Mouse (Mus musculus) heart, postnatal 0 days (tissue): ENCODE results near the gene Wdr60. TPM values are rescaled to one million over a fixed set of nuclear protein-coding genes. Genes with fewer than 3 reads are reported as not detected.

Source experiments
- ATAC-seq: fragments of 200-750 bp; cut with Nextera tagmentation; 2 replicates; pipeline ENCODE4 v1.8.0; 2017; ENCODE audit warnings: low read depth, moderate number of reproducible peaks, moderate library complexity; ENCODE audit not compliant: insufficient read depth
- DNase-seq: peaks from one replicate; pipeline ENCODE4 v3.0.0-alpha.2; 2016; ENCODE audit warnings: low spot score
- H3K27ac ChIP-seq: fragments of 300-500 bp; sonication (generic); 2 replicates; pipeline ENCODE4 v1.5.1; 2014; ENCODE audit warnings: low read depth, mild to moderate bottlenecking
- H3K27me3 ChIP-seq: fragments of 300-500 bp; sonication (generic); 2 replicates; pipeline ENCODE4 v1.6.1; 2014; ENCODE audit warnings: low read length, mixed read lengths; ENCODE audit not compliant: control insufficient read depth, insufficient read depth
- H3K36me3 ChIP-seq: fragments of 300-500 bp; sonication (generic); replicated peaks from 2 replicates; pipeline ENCODE4 v1.6.1; 2014; ENCODE audit warnings: low read length, mixed read lengths; ENCODE audit not compliant: control insufficient read depth, insufficient read depth
- H3K4me1 ChIP-seq: fragments of 300-500 bp; sonication (generic); 2 replicates; pipeline ENCODE4 v1.6.1; 2014; ENCODE audit warnings: antibody characterized with exemption; ENCODE audit not compliant: control insufficient read depth, insufficient read depth
- H3K4me2 ChIP-seq: fragments of 300-500 bp; sonication (generic); 2 replicates; pipeline ENCODE4 v1.6.1; 2014; ENCODE audit warnings: low read depth, mild to moderate bottlenecking, low read length, moderate library complexity
- H3K4me3 ChIP-seq: fragments of 300-500 bp; sonication (generic); 2 replicates; pipeline ENCODE4 v1.5.1; 2014; ENCODE audit warnings: low read depth, low read length
- H3K9ac ChIP-seq: fragments of 300-500 bp; sonication (generic); replicated peaks from 2 replicates; pipeline ENCODE4 v1.6.1; 2014; ENCODE audit warnings: low read depth, low read length, mixed read lengths
- H3K9me3 ChIP-seq: fragments of 300-500 bp; sonication (generic); replicated peaks from 2 replicates; pipeline ENCODE4 v1.6.1; 2016; ENCODE audit warnings: low read length; ENCODE audit not compliant: control insufficient read depth
- CTCF ChIP-seq: IDR thresholded peaks from 2 replicates; pipeline ENCODE4 v1.5.1; 2016; ENCODE audit warnings: antibody characterized with exemption, control low read depth, low read depth
- EP300 ChIP-seq: IDR thresholded peaks from 2 replicates; pipeline ENCODE4 v1.6.1; 2016; ENCODE audit warnings: antibody characterized with exemption, low read depth
- WGBS: fragments of 180-500 bp; shearing (Covaris S2); extraction: QIAGEN DNeasy Blood & Tissue Kit; methylation state at CpG from one replicate; pipeline ENCODE4 v1.1.7; 2014; 5-methylcytosine and 5-hydroxymethylcytosine counted together
- polyA plus RNA-seq: library from polyadenylated mRNA; unstranded; fragments of >200 nt; fragmentation: Nextera tagmentation; extraction: Ambion mirVana; gene quantifications from 2 replicates; pipeline ENCODE4 v1.2.1, GENCODE M21; 2015
- total RNA-seq: library from RNA; depleted of rRNA; stranded (reverse); fragments of >200 nt; gene quantifications from 2 replicates; pipeline ENCODE4 v1.2.3, GENCODE M21; 2014; ENCODE audit warnings: low replicate concordance

Gene Wdr60
- total and polyA plus RNA-seq, 2 experiments from 2014 or later = 3.1 TPM; not detected in 1

GRCm38 (mm10) chr12:116293599-116294292 is 30.9 kb upstream of the Wdr60 start:
- Histone ChIP-seq H3K36me3 (no peaks in the 10 kb centered on the region), H3K9me3 (no peaks in the 10 kb centered on the region), H3K4me1 (no peaks in the 10 kb centered on the region), H3K9ac (no peak overlapping the region), H3K27ac (no peak overlapping the region), H3K4me2 (no peak overlapping the region), H3K27me3 (no peaks in the 10 kb centered on the region), H3K4me3 (no peak overlapping the region)
- TF ChIP-seq EP300 (no peak), CTCF (no peak)
- 58% methylated on average over 4 of the region's 4 CpGs for WGBS
- DNase-seq (peak; percentile 36), ATAC-seq (no peak)

GRCm38 (mm10) chr12:116293185-116293584 is 30.4 kb upstream of the Wdr60 start:
- H3K27ac ChIP-seq = no peak overlapping the region

GRCm38 (mm10) chr12:116283511-116283910 is 20.7 kb upstream of the Wdr60 start:
- TF ChIP-seq EP300 (no peak), CTCF (no peak)
- ATAC-seq = no peak
- no peak overlapping the region for H3K9ac ChIP-seq
- no peaks in the 10 kb centered on the region for H3K27me3 ChIP-seq
- H3K9me3 ChIP-seq = no peaks in the 10 kb centered on the region
- no peaks in the 10 kb centered on the region for H3K36me3 ChIP-seq
- H3K4me2 ChIP-seq = no peak overlapping the region; the same call in 1 of the 2 replicates
- no peak overlapping the region for H3K4me3 ChIP-seq
- peaks cover 3% of the 10 kb centered on the region; the same call in 1 of the 2 replicates for H3K4me1 ChIP-seq
- no peak overlapping the region for H3K27ac ChIP-seq
- DNase-seq = no peak
- WGBS = 61% methylated on average over 2 of the region's 2 CpGs

More at GRCm38 (mm10) chr12:116293185-116293584, 30.4 kb upstream of the Wdr60 start:
- DNase-seq (no peak), ATAC-seq (no peak)
- Histone ChIP-seq H3K9ac (no peak overlapping the region), H3K9me3 (no peaks in the 10 kb centered on the region), H3K36me3 (no peaks in the 10 kb centered on the region), H3K4me1 (no peaks in the 10 kb centered on the region), H3K4me3 (no peak overlapping the region), H3K27me3 (no peaks in the 10 kb centered on the region), H3K4me2 (no peak overlapping the region)
- no peak for TF ChIP-seq CTCF
- TF ChIP-seq EP300 = no peak
- 52% methylated on average over 2 of the region's 2 CpGs for WGBS

- TF ChIP-seq CTCF (no peak), EP300 (no peak)
- Histone ChIP-seq H3K4me3 (peak overlapping the region; percentile 21), H3K4me2 (peak overlapping the region; percentile 22; the same call in 1 of the 2 replicates), H3K9ac (no peak overlapping the region), H3K27me3 (no peaks in the 10 kb centered on the region), H3K9me3 (no peaks in the 10 kb centered on the region), H3K27ac (no peak overlapping the region), H3K4me1 (peaks cover 3% of the 10 kb centered on the region; the same call in 1 of the 2 replicates), H3K36me3 (no peaks in the 10 kb centered on the region)
- 85% methylated on average over 2 of the region's 2 CpGs for WGBS
- no peak for DNase-seq
- no peak for ATAC-seq
These were observed 20.0 kb upstream of the Wdr60 start for GRCm38 (mm10) chr12:116282856-116283255.

GRCm38 (mm10) chr12:116281427-116282281 is 18.8 kb upstream of the Wdr60 start:
- WGBS = under 1% methylated on average over 53 of the region's 55 CpGs
- ATAC-seq (peak; percentile 34), DNase-seq (peak; percentile 10)

More at GRCm38 (mm10) chr12:116281427-116282281, 18.8 kb upstream of the Wdr60 start:
- H3K36me3 ChIP-seq = no peaks in the 10 kb centered on the region
- H3K9ac ChIP-seq = peak overlapping the region; percentile 76
- peak overlapping the region; percentile 83 for H3K4me2 ChIP-seq
- H3K27me3 ChIP-seq = 0 out of 2 replicates have a peak, but pooled peaks cover 2% of the 10 kb centered on the region
- H3K4me1 ChIP-seq = peaks cover 3% of the 10 kb centered on the region; the same call in 1 of the 2 replicates
- no peaks in the 10 kb centered on the region for H3K9me3 ChIP-seq
- H3K27ac ChIP-seq = peak overlapping the region; percentile 96
- no peak for TF ChIP-seq CTCF
- no peak for TF ChIP-seq EP300
- H3K4me3 ChIP-seq = peak overlapping the region; percentile 72
